Mouse (Mus musculus): ENCODE data around the gene Sstr2. TPM values are rescaled to one million over a fixed set of nuclear protein-coding genes. Genes with fewer than 3 reads are reported as not detected.

Gene Sstr2
- not detected in 2 replicates for polyA plus RNA-seq (2012; ENCODE audit: insufficient read depth, insufficient read length, missing spikeins)

- peaks cover 4% of the 10 kb centered on the region; the same call in 1 of the 2 replicates for H3K4me1 ChIP-seq (ENCODE audit: control insufficient read depth, insufficient read depth, insufficient read length, low read length)
- no peak within 1 kb of the TSS for H3K27ac ChIP-seq (replicated peaks; ENCODE audit: low read depth, low read length)
- peak within 1 kb of the TSS; percentile 38 for H3K4me3 ChIP-seq (ENCODE audit: insufficient read depth, low read depth, low read length)
These were observed at the start of gene Sstr2 for GRCm38 (mm10) chr11:113618672-113619419. Gene Sstr2, plus strand, starts transcription at chr11:113619342.

- Histone ChIP-seq H3K4me1 (ENCODE audit: control insufficient read depth, insufficient read depth, insufficient read length, low read length) (no peaks in the 10 kb centered on the region), H3K27ac (replicated peaks; ENCODE audit: low read depth, low read length) (no peak overlapping the region), H3K4me3 (ENCODE audit: insufficient read depth, low read depth, low read length) (no peak overlapping the region)
These were observed 47.5 kb upstream of the Sstr2 start for GRCm38 (mm10) chr11:113571616-113572015.

GRCm38 (mm10) chr11:113572641-113573040 is 46.5 kb upstream of the Sstr2 start:
- Histone ChIP-seq H3K4me3 (ENCODE audit: insufficient read depth, low read depth, low read length) (no peak overlapping the region), H3K27ac (replicated peaks; ENCODE audit: low read depth, low read length) (no peak overlapping the region), H3K4me1 (ENCODE audit: control insufficient read depth, insufficient read depth, insufficient read length, low read length) (no peaks in the 10 kb centered on the region)

- no peaks in the 10 kb centered on the region; the same call in 1 of the 2 replicates for H3K4me1 ChIP-seq (ENCODE audit: control insufficient read depth, insufficient read depth, insufficient read length, low read length)
- H3K4me3 ChIP-seq (ENCODE audit: insufficient read depth, low read depth, low read length) = no peak overlapping the region
- no peak overlapping the region for H3K27ac ChIP-seq (replicated peaks; ENCODE audit: low read depth, low read length)
These were observed 41.9 kb upstream of the Sstr2 start for GRCm38 (mm10) chr11:113577221-113577620.

- Histone ChIP-seq H3K4me1 (ENCODE audit: control insufficient read depth, insufficient read depth, insufficient read length, low read length) (no peaks in the 10 kb centered on the region; the same call in 1 of the 2 replicates), H3K27ac (replicated peaks; ENCODE audit: low read depth, low read length) (no peak overlapping the region), H3K4me3 (ENCODE audit: insufficient read depth, low read depth, low read length) (no peak overlapping the region)
These were observed 35.1 kb upstream of the Sstr2 start for GRCm38 (mm10) chr11:113583879-113584661.

- no peaks in the 10 kb centered on the region for H3K4me1 ChIP-seq (ENCODE audit: control insufficient read depth, insufficient read depth, insufficient read length, low read length)
- no peak overlapping the region for H3K4me3 ChIP-seq (ENCODE audit: insufficient read depth, low read depth, low read length)
- no peak overlapping the region for H3K27ac ChIP-seq (replicated peaks; ENCODE audit: low read depth, low read length)
These were observed 32.7 kb upstream of the Sstr2 start for GRCm38 (mm10) chr11:113586423-113586822.

- no peak overlapping the region for H3K4me3 ChIP-seq (ENCODE audit: insufficient read depth, low read depth, low read length)
- no peak overlapping the region for H3K27ac ChIP-seq (replicated peaks; ENCODE audit: low read depth, low read length)
- no peaks in the 10 kb centered on the region for H3K4me1 ChIP-seq (ENCODE audit: control insufficient read depth, insufficient read depth, insufficient read length, low read length)
These were observed 30.2 kb upstream of the Sstr2 start for GRCm38 (mm10) chr11:113588936-113589335.

GRCm38 (mm10) chr11:113595144-113595543 is 24.0 kb upstream of the Sstr2 start:
- H3K4me3 ChIP-seq (ENCODE audit: insufficient read depth, low read depth, low read length) = no peak overlapping the region
- no peak overlapping the region for H3K27ac ChIP-seq (replicated peaks; ENCODE audit: low read depth, low read length)
- no peaks in the 10 kb centered on the region for H3K4me1 ChIP-seq (ENCODE audit: control insufficient read depth, insufficient read depth, insufficient read length, low read length)

- H3K4me3 ChIP-seq (ENCODE audit: insufficient read depth, low read depth, low read length) = no peak overlapping the region
- no peak overlapping the region for H3K27ac ChIP-seq (replicated peaks; ENCODE audit: low read depth, low read length)
- H3K4me1 ChIP-seq (ENCODE audit: control insufficient read depth, insufficient read depth, insufficient read length, low read length) = no peaks in the 10 kb centered on the region
These were observed 21.5 kb upstream of the Sstr2 start for GRCm38 (mm10) chr11:113597632-113598031.

- H3K27ac ChIP-seq (replicated peaks; ENCODE audit: low read depth, low read length) = no peak overlapping the region
- H3K4me1 ChIP-seq (ENCODE audit: control insufficient read depth, insufficient read depth, insufficient read length, low read length) = no peaks in the 10 kb centered on the region
- H3K4me3 ChIP-seq (ENCODE audit: insufficient read depth, low read depth, low read length) = no peak overlapping the region
These were observed 18.5 kb upstream of the Sstr2 start for GRCm38 (mm10) chr11:113600526-113601245.

GRCm38 (mm10) chr11:113601616-113602343 is 17.4 kb upstream of the Sstr2 start:
- H3K4me1 ChIP-seq (ENCODE audit: control insufficient read depth, insufficient read depth, insufficient read length, low read length) = no peaks in the 10 kb centered on the region
- H3K27ac ChIP-seq (replicated peaks; ENCODE audit: low read depth, low read length) = no peak overlapping the region
- no peak overlapping the region for H3K4me3 ChIP-seq (ENCODE audit: insufficient read depth, low read depth, low read length)

GRCm38 (mm10) chr11:113607556-113607955 is 11.6 kb upstream of the Sstr2 start:
- Histone ChIP-seq H3K27ac (replicated peaks; ENCODE audit: low read depth, low read length) (no peak overlapping the region), H3K4me1 (ENCODE audit: control insufficient read depth, insufficient read depth, insufficient read length, low read length) (no peaks in the 10 kb centered on the region), H3K4me3 (ENCODE audit: insufficient read depth, low read depth, low read length) (no peak overlapping the region)

GRCm38 (mm10) chr11:113609581-113609980 is 9.6 kb upstream of the Sstr2 start:
- Histone ChIP-seq H3K27ac (replicated peaks; ENCODE audit: low read depth, low read length) (no peak overlapping the region), H3K4me1 (ENCODE audit: control insufficient read depth, insufficient read depth, insufficient read length, low read length) (no peaks in the 10 kb centered on the region)

GRCm38 (mm10) chr11:113610266-113610665 is 8.9 kb upstream of the Sstr2 start:
- Histone ChIP-seq H3K4me3 (ENCODE audit: insufficient read depth, low read depth, low read length) (no peak overlapping the region), H3K4me1 (ENCODE audit: control insufficient read depth, insufficient read depth, insufficient read length, low read length) (no peaks in the 10 kb centered on the region), H3K27ac (replicated peaks; ENCODE audit: low read depth, low read length) (no peak overlapping the region)

More at GRCm38 (mm10) chr11:113609581-113609980, 9.6 kb upstream of the Sstr2 start:
- no peak overlapping the region for H3K4me3 ChIP-seq (ENCODE audit: insufficient read depth, low read depth, low read length)
